Mouse (Mus musculus) forebrain, embryonic 10.5 days (tissue): ENCODE results near the gene Shc3. TPM values are rescaled to one million over a fixed set of nuclear protein-coding genes. Genes with fewer than 3 reads are reported as not detected.
A peak's percentile ranks its signal among the peaks of the same experiment; 100 is the strongest.

ENCODE experiments used
- DNase-seq: peaks from one replicate; pipeline ENCODE4 v3.0.0-alpha.2; 2017; ENCODE audit warnings: low spot score; ENCODE audit errors: extremely low spot score
- H3K27ac ChIP-seq: fragments of 300-500 bp; sonication (generic); 2 replicates; pipeline ENCODE4 v1.5.1; 2016; ENCODE audit warnings: mild to moderate bottlenecking
- H3K27me3 ChIP-seq: fragments of 300-500 bp; sonication (generic); 2 replicates; pipeline ENCODE4 v1.6.1; 2016; ENCODE audit warnings: mild to moderate bottlenecking; ENCODE audit not compliant: poor library complexity, severe bottlenecking
- H3K36me3 ChIP-seq: fragments of 300-500 bp; sonication (generic); replicated peaks from 2 replicates; pipeline ENCODE4 v1.6.1; 2016; ENCODE audit warnings: mild to moderate bottlenecking, moderate library complexity
- H3K4me1 ChIP-seq: fragments of 300-500 bp; sonication (generic); 2 replicates; pipeline ENCODE4 v1.6.1; 2016
- H3K4me3 ChIP-seq: fragments of 300-500 bp; sonication (generic); 2 replicates; pipeline ENCODE4 v1.5.1; 2016; ENCODE audit warnings: mild to moderate bottlenecking, moderate library complexity
- H3K9me3 ChIP-seq: fragments of 300-500 bp; sonication (generic); 2 replicates; pipeline ENCODE4 v1.6.1; 2016; ENCODE audit warnings: mild to moderate bottlenecking, moderate library complexity
- WGBS: fragments of 180-500 bp; shearing (Covaris S2); methylation state at CpG from one replicate; pipeline ENCODE4 v1.1.7; 2016; 5-methylcytosine and 5-hydroxymethylcytosine counted together
- polyA plus RNA-seq: library from polyadenylated mRNA; unstranded; fragments of >200 nt; fragmentation: Nextera tagmentation; extraction: Ambion mirVana; gene quantifications from 2 replicates; pipeline ENCODE4 v1.2.1, GENCODE M21; 2016

The Shc3 gene
- polyA plus RNA-seq: 2.2 and 3.1 TPM in 2 replicates

- DNase-seq: peak; percentile 87
- H3K4me1 ChIP-seq: peaks cover 71% of the 10 kb centered on the region
- H3K36me3 ChIP-seq: peaks cover 4% of the 10 kb centered on the region
- H3K27ac ChIP-seq: peak within 1 kb of the TSS; percentile 93
- no peaks in the 10 kb centered on the region for H3K9me3 ChIP-seq
- H3K27me3 ChIP-seq: peaks cover 62% of the 10 kb centered on the region
- H3K4me3 ChIP-seq: peak within 1 kb of the TSS; percentile 72
- under 1% methylated on average over 36 of the region's 36 CpGs for WGBS
Measured at GRCm38 (mm10) chr13:51568911-51569684, at the start of gene Shc3. Shc3 (minus strand) TSS chr13:51569419.

- no peaks in the 10 kb centered on the region for H3K9me3 ChIP-seq
- H3K4me3 ChIP-seq: no peak overlapping the region
- H3K36me3 ChIP-seq: no peaks in the 10 kb centered on the region
- WGBS: 27% methylated on average over 8 of the region's 9 CpGs
- H3K4me1 ChIP-seq: peaks cover 30% of the 10 kb centered on the region
- H3K27me3 ChIP-seq: no peaks in the 10 kb centered on the region
- no peak overlapping the region for H3K27ac ChIP-seq
- no peak for DNase-seq
Measured at GRCm38 (mm10) chr13:51618602-51619001, 49.4 kb upstream of the Shc3 start.

- no peaks in the 10 kb centered on the region for H3K36me3 ChIP-seq
- peak; percentile 78 for DNase-seq
- 20% methylated on average over 6 of the region's 6 CpGs for WGBS
- no peaks in the 10 kb centered on the region for H3K9me3 ChIP-seq
- no peak overlapping the region for H3K27ac ChIP-seq
- H3K27me3 ChIP-seq: no peaks in the 10 kb centered on the region
- H3K4me3 ChIP-seq: no peak overlapping the region; the same call in 1 of the 2 replicates
- peaks cover 30% of the 10 kb centered on the region for H3K4me1 ChIP-seq
Measured at GRCm38 (mm10) chr13:51617861-51618260, 48.6 kb upstream of the Shc3 start.

GRCm38 (mm10) chr13:51617306-51617705, 48.1 kb upstream of the Shc3 start:
- no peak overlapping the region for H3K4me3 ChIP-seq
- 86% methylated on average over 1 of the region's 1 CpGs for WGBS
- H3K27ac ChIP-seq: no peak overlapping the region
- H3K36me3 ChIP-seq: no peaks in the 10 kb centered on the region
- no peak for DNase-seq
- H3K9me3 ChIP-seq: no peaks in the 10 kb centered on the region
- H3K4me1 ChIP-seq: peaks cover 30% of the 10 kb centered on the region
- H3K27me3 ChIP-seq: no peaks in the 10 kb centered on the region

- no peak for DNase-seq
- peaks cover 31% of the 10 kb centered on the region for H3K4me1 ChIP-seq
- WGBS: 11% methylated on average over 12 of the region's 12 CpGs
- H3K9me3 ChIP-seq: no peaks in the 10 kb centered on the region
- 0 out of 2 replicates have a peak overlapping the region, but pooled peaks have one; percentile 37 for H3K27ac ChIP-seq
- H3K36me3 ChIP-seq: no peaks in the 10 kb centered on the region
- H3K4me3 ChIP-seq: no peak overlapping the region
- H3K27me3 ChIP-seq: no peaks in the 10 kb centered on the region
Measured at GRCm38 (mm10) chr13:51616417-51617044, 47.3 kb upstream of the Shc3 start.

- Histone ChIP-seq H3K27ac (no peak overlapping the region), H3K4me1 (peaks cover 38% of the 10 kb centered on the region), H3K9me3 (no peaks in the 10 kb centered on the region), H3K36me3 (no peaks in the 10 kb centered on the region), H3K27me3 (no peaks in the 10 kb centered on the region), H3K4me3 (no peak overlapping the region)
- no peak for DNase-seq
- 65% methylated on average over 10 of the region's 10 CpGs for WGBS
Measured at GRCm38 (mm10) chr13:51615815-51616214, 46.6 kb upstream of the Shc3 start.

GRCm38 (mm10) chr13:51611500-51611899, 42.3 kb upstream of the Shc3 start:
- no peak for DNase-seq
- no peaks in the 10 kb centered on the region for H3K36me3 ChIP-seq
- WGBS: 56% methylated on average over 5 of the region's 5 CpGs
- peak overlapping the region; percentile 44; the same call in 1 of the 2 replicates for H3K27ac ChIP-seq
- no peak overlapping the region for H3K4me3 ChIP-seq
- peaks cover 24% of the 10 kb centered on the region for H3K4me1 ChIP-seq
- no peaks in the 10 kb centered on the region for H3K27me3 ChIP-seq
- no peaks in the 10 kb centered on the region for H3K9me3 ChIP-seq

- Histone ChIP-seq H3K36me3 (no peaks in the 10 kb centered on the region), H3K27me3 (no peaks in the 10 kb centered on the region), H3K4me1 (peaks cover 19% of the 10 kb centered on the region), H3K9me3 (no peaks in the 10 kb centered on the region), H3K4me3 (no peak overlapping the region), H3K27ac (peak overlapping the region; percentile 44)
- DNase-seq: no peak
- 26% methylated on average over 9 of the region's 9 CpGs for WGBS
Measured at GRCm38 (mm10) chr13:51611060-51611459, 41.8 kb upstream of the Shc3 start.

- 96% methylated on average over 7 of the region's 7 CpGs for WGBS
- H3K9me3 ChIP-seq: no peaks in the 10 kb centered on the region
- H3K27ac ChIP-seq: no peak overlapping the region
- DNase-seq: no peak
- peaks cover 13% of the 10 kb centered on the region for H3K4me1 ChIP-seq
- no peaks in the 10 kb centered on the region for H3K27me3 ChIP-seq
- no peak overlapping the region for H3K4me3 ChIP-seq
- H3K36me3 ChIP-seq: no peaks in the 10 kb centered on the region
Measured at GRCm38 (mm10) chr13:51609231-51609630, 40.0 kb upstream of the Shc3 start.

- H3K27ac ChIP-seq: peak overlapping the region; percentile 66
- no peak overlapping the region for H3K4me3 ChIP-seq
- H3K4me1 ChIP-seq: peaks cover 18% of the 10 kb centered on the region
- DNase-seq: no peak
- 42% methylated on average over 4 of the region's 4 CpGs for WGBS
- H3K27me3 ChIP-seq: no peaks in the 10 kb centered on the region
- no peaks in the 10 kb centered on the region for H3K9me3 ChIP-seq
- no peaks in the 10 kb centered on the region for H3K36me3 ChIP-seq
Measured at GRCm38 (mm10) chr13:51603894-51604244, 34.6 kb upstream of the Shc3 start.

- H3K9me3 ChIP-seq: no peaks in the 10 kb centered on the region
- peak overlapping the region; percentile 66 for H3K27ac ChIP-seq
- H3K36me3 ChIP-seq: no peaks in the 10 kb centered on the region
- WGBS: 54% methylated on average over 16 of the region's 16 CpGs
- peaks cover 18% of the 10 kb centered on the region for H3K4me1 ChIP-seq
- H3K27me3 ChIP-seq: no peaks in the 10 kb centered on the region
- H3K4me3 ChIP-seq: peak overlapping the region; percentile 19
- peak; percentile 70 for DNase-seq
Measured at GRCm38 (mm10) chr13:51603221-51603893, 34.1 kb upstream of the Shc3 start.

- Histone ChIP-seq H3K9me3 (no peaks in the 10 kb centered on the region), H3K27ac (peak overlapping the region; percentile 66; the same call in 1 of the 2 replicates), H3K4me3 (peak overlapping the region; percentile 19; the same call in 1 of the 2 replicates), H3K27me3 (no peaks in the 10 kb centered on the region), H3K4me1 (peaks cover 18% of the 10 kb centered on the region), H3K36me3 (no peaks in the 10 kb centered on the region)
- 88% methylated on average over 8 of the region's 8 CpGs for WGBS
- no peak for DNase-seq
Measured at GRCm38 (mm10) chr13:51602764-51603163, 33.5 kb upstream of the Shc3 start.

- no peak overlapping the region for H3K27ac ChIP-seq
- no peaks in the 10 kb centered on the region for H3K36me3 ChIP-seq
- no peaks in the 10 kb centered on the region for H3K9me3 ChIP-seq
- 89% methylated on average over 8 of the region's 8 CpGs for WGBS
- no peak overlapping the region for H3K4me3 ChIP-seq
- peaks cover 21% of the 10 kb centered on the region for H3K4me1 ChIP-seq
- no peak for DNase-seq
- peaks cover 19% of the 10 kb centered on the region for H3K27me3 ChIP-seq
Measured at GRCm38 (mm10) chr13:51600169-51600568, 30.9 kb upstream of the Shc3 start.
